Mouse (Mus musculus) small intestine, adult 2 months (tissue): Measurements from ENCODE around the gene Col1a1. TPM values are rescaled to one million over a fixed set of nuclear protein-coding genes. Genes with fewer than 3 reads are reported as not detected.

ENCODE experiments used
- H3K27ac ChIP-seq: fragments of 200-500 bp; 2 replicates; pipeline ENCODE4 v1.5.1; 2012; ENCODE audit warnings: low read depth, low read length, control low read depth, inconsistent platforms; ENCODE audit not compliant: insufficient read depth
- H3K27me3 ChIP-seq: fragments of 200-500 bp; 2 replicates; pipeline ENCODE4 v1.6.1; 2012; ENCODE audit warnings: mild to moderate bottlenecking, moderate library complexity, low read length, inconsistent platforms; ENCODE audit not compliant: control insufficient read depth, insufficient read depth
- H3K36me3 ChIP-seq: fragments of 200-500 bp; 2 replicates; pipeline ENCODE4 v1.6.1; 2012; ENCODE audit warnings: mild to moderate bottlenecking, low read length, control low read depth, inconsistent platforms; ENCODE audit not compliant: control insufficient read depth, insufficient read depth
- H3K4me1 ChIP-seq: fragments of 200-500 bp; 2 replicates; pipeline ENCODE4 v1.6.1; 2012; ENCODE audit warnings: low read length, inconsistent platforms, mixed read lengths; ENCODE audit not compliant: control insufficient read depth, insufficient read depth, insufficient read length
- H3K4me3 ChIP-seq: fragments of 200-500 bp; 2 replicates; pipeline ENCODE4 v1.5.1; 2012; ENCODE audit warnings: low read depth, mild to moderate bottlenecking, control low read depth, inconsistent platforms, low read length, moderate library complexity
- CTCF ChIP-seq: fragments of 200-500 bp; IDR thresholded peaks from 2 replicates; pipeline ENCODE4 v1.5.1; 2012; ENCODE audit warnings: low read depth, mild to moderate bottlenecking, control low read depth, inconsistent platforms, low read length, moderate library complexity, mixed read lengths; ENCODE audit not compliant: insufficient replicate concordance, insufficient read length; ENCODE audit errors: extremely low read depth
- POLR2A ChIP-seq: fragments of 200-500 bp; IDR thresholded peaks from 2 replicates; pipeline ENCODE4 v1.6.1; 2012; ENCODE audit warnings: low read depth, mild to moderate bottlenecking, control low read depth, inconsistent platforms, low read length, moderate library complexity
- WGBS: fragments of 180-500 bp; shearing (Covaris S2); methylation state at CpG from one replicate; pipeline ENCODE4 v1.1.7; 2018; 5-methylcytosine and 5-hydroxymethylcytosine counted together
- polyA plus RNA-seq: library from polyadenylated mRNA; depleted of rRNA; stranded (reverse); fragments of >200 nt; gene quantifications from 2 replicates; pipeline ENCODE4 v1.2.3, GENCODE M21; 2012

Col1a1 gene
- polyA plus RNA-seq, 1 experiment: 51.1 TPM

- Histone ChIP-seq H3K4me3 (no peak overlapping the region), H3K4me1 (peaks cover 7% of the 10 kb centered on the region), H3K27me3 (no peaks in the 10 kb centered on the region; the same call in 1 of the 2 replicates), H3K27ac (no peak overlapping the region), H3K36me3 (no peaks in the 10 kb centered on the region)
- TF ChIP-seq CTCF (no peak), POLR2A (no peak)
- 56% methylated on average over 6 of the region's 6 CpGs for WGBS
Observed at GRCm38 (mm10) chr11:94913302-94914090, 22.5 kb upstream of the Col1a1 start.

GRCm38 (mm10) chr11:94915675-94916403 is 20.2 kb upstream of the Col1a1 start:
- Histone ChIP-seq H3K4me1 (peaks cover 7% of the 10 kb centered on the region), H3K4me3 (no peak overlapping the region), H3K27me3 (no peaks in the 10 kb centered on the region), H3K36me3 (no peaks in the 10 kb centered on the region), H3K27ac (no peak overlapping the region)
- no peak for TF ChIP-seq POLR2A
- no peak for TF ChIP-seq CTCF
- 25% methylated on average over 13 of the region's 16 CpGs for WGBS

- peaks cover 7% of the 10 kb centered on the region for H3K4me1 ChIP-seq
- H3K27me3 ChIP-seq: no peaks in the 10 kb centered on the region
- WGBS: 20% methylated on average over 4 of the region's 4 CpGs
- H3K4me3 ChIP-seq: no peak overlapping the region
- TF ChIP-seq CTCF (no peak), POLR2A (no peak)
- H3K36me3 ChIP-seq: no peaks in the 10 kb centered on the region
- no peak overlapping the region for H3K27ac ChIP-seq
Observed at GRCm38 (mm10) chr11:94916477-94916876, 19.5 kb upstream of the Col1a1 start.

GRCm38 (mm10) chr11:94917717-94918116 is 18.3 kb upstream of the Col1a1 start:
- H3K36me3 ChIP-seq: no peaks in the 10 kb centered on the region

GRCm38 (mm10) chr11:94920996-94921401 is 15.0 kb upstream of the Col1a1 start:
- no peaks in the 10 kb centered on the region for H3K36me3 ChIP-seq
- H3K4me1 ChIP-seq: peaks cover 3% of the 10 kb centered on the region; the same call in 1 of the 2 replicates
- H3K4me3 ChIP-seq: no peak overlapping the region
- H3K27ac ChIP-seq: no peak overlapping the region
- WGBS: 50% methylated on average over 6 of the region's 6 CpGs
- no peaks in the 10 kb centered on the region for H3K27me3 ChIP-seq
- TF ChIP-seq POLR2A (no peak), CTCF (no peak)

More at GRCm38 (mm10) chr11:94917717-94918116, 18.3 kb upstream of the Col1a1 start:
- WGBS: 77% methylated on average over 6 of the region's 6 CpGs
- peaks cover 7% of the 10 kb centered on the region for H3K4me1 ChIP-seq
- no peaks in the 10 kb centered on the region for H3K27me3 ChIP-seq
- H3K4me3 ChIP-seq: no peak overlapping the region
- no peak overlapping the region for H3K27ac ChIP-seq
- TF ChIP-seq POLR2A (no peak), CTCF (no peak)

GRCm38 (mm10) chr11:94924977-94925376 is 11.0 kb upstream of the Col1a1 start:
- H3K27me3 ChIP-seq: no peaks in the 10 kb centered on the region
- no peak overlapping the region for H3K4me3 ChIP-seq
- WGBS: 85% methylated on average over 4 of the region's 4 CpGs
- H3K27ac ChIP-seq: no peak overlapping the region
- H3K36me3 ChIP-seq: no peaks in the 10 kb centered on the region
- TF ChIP-seq POLR2A (no peak), CTCF (no peak)
- peaks cover 13% of the 10 kb centered on the region for H3K4me1 ChIP-seq

- Histone ChIP-seq H3K27me3 (no peaks in the 10 kb centered on the region), H3K4me3 (no peak overlapping the region), H3K27ac (no peak overlapping the region), H3K36me3 (no peaks in the 10 kb centered on the region), H3K4me1 (peaks cover 13% of the 10 kb centered on the region)
- 73% methylated on average over 11 of the region's 11 CpGs for WGBS
- no peak for TF ChIP-seq CTCF
- TF ChIP-seq POLR2A: no peak
Observed at GRCm38 (mm10) chr11:94926431-94926830, 9.6 kb upstream of the Col1a1 start.
